Mouse (Mus musculus) CD4-positive, CD25-positive, alpha-beta regulatory T cell, adult 2 months (primary cell): ENCODE measurements at regions not wholly inside any gene's neighbourhood (a gene's known extent, or its start where the extent isn't known, plus 50 kb on each side); places are given as distances from the start of the nearest gene placed in this dataset.

Experiments
- DNase-seq: peaks from one replicate; pipeline ENCODE4 v3.0.0-alpha.2; 2012; ENCODE audit warnings: low read depth, low spot score

GRCm38 (mm10) chr11:22692281-22692857 lies 168.4 kb downstream of the B3gnt2 start:
- no peak for DNase-seq

GRCm38 (mm10) chr11:22692941-22693341 lies 167.8 kb downstream of the B3gnt2 start:
- DNase-seq = peak; percentile 67

- DNase-seq = peak; percentile 48
Observed at GRCm38 (mm10) chr11:22693376-22693775, 167.4 kb downstream of the B3gnt2 start.

- DNase-seq = no peak
Observed at GRCm38 (mm10) chr11:22693984-22694383, 166.8 kb downstream of the B3gnt2 start.

- DNase-seq = no peak
Observed at GRCm38 (mm10) chr11:22694829-22695228, 165.9 kb downstream of the B3gnt2 start.

DNA sequence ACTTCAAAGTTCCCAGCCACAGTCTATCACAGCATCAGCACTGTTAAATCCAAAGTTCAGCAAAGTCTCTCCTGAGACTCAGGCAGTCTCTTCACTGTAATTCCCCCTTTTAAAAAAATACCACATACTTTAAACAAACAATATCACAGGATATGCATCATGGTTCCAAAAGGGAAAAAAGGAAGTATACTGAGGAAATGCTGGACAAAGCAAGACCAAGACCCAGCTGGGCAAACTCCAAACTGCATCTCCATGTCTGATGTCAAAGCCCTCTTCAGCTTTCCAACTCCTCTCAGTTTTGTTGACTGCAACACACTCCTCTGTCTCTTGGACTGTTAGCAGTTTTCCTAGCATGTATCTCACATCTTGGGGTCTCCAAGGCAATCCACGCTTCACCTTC lies 165.5 kb downstream of the B3gnt2 start:
- no peak for DNase-seq

DNA sequence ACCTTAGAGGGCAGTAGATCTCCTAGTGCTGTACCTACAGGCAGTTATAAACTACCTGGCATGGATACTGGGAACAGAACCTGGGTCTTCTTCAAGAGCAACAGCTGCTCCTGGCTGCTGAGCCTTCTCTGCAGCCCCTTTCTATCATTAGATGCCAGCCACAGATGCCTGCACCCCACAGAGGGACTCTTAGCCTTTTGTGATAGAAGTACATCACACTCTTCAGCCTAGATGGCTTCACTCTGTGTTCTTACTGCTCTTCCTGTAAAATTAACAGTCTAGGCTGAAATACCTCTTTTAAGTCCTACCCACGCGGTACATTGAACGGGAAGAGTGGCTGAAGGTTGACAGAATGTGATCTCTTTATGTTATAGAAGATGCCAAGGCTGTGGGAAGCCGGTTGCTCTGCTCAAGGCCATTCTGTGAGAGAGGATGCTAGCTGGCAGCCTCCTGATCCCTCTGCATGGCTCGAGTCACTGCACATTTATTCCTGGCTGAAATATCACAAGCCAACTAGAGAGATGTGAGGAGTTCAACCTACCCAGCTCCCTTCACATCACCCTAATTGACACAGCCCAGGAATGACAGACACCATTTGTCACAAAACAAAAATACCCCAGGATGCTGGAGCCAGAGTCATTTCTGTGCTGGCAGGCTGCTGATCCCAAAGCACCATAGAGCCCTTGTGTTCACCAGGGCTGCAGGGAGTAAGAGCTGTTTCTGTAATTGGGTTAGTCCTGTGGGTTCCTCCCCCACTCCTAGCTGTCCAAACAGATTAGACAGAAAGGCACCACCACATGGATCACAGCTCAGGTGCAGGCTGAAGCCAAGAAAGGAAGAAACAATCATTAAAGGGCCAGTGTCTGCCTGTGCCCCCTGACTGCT lies 162.5 kb downstream of the B3gnt2 start:
- no peak for DNase-seq

DNA sequence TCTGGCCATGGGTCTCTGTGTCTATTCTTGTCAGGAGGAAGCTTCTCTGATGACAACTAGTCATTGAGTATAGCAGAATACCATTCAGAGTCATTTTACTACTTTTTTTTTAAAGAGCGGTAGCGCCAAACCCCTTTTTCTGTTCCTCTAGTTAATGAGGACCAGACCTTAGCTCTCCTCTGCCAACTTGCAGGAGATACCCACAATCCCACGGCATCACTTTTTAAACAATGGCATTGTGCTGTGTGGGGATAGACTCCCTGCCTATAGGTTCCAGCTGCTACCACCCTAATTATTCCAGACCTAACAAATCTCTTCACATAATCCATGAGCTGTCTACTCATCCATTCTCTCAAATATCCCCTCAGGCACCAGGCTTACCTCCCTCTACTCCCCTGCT lies 154.7 kb downstream of the B3gnt2 start:
- no peak for DNase-seq
